Mouse (Mus musculus): ENCODE results near the gene 4930516K23Rik. TPM values are rescaled to one million over a fixed set of nuclear protein-coding genes. Genes with fewer than 3 reads are reported as not detected.

The 4930516K23Rik gene
- polyA plus RNA-seq (2015; fragmentation: Nextera tagmentation; extraction: Ambion mirVana) = 0.03 and 0.12 TPM in 2 replicates

DNA sequence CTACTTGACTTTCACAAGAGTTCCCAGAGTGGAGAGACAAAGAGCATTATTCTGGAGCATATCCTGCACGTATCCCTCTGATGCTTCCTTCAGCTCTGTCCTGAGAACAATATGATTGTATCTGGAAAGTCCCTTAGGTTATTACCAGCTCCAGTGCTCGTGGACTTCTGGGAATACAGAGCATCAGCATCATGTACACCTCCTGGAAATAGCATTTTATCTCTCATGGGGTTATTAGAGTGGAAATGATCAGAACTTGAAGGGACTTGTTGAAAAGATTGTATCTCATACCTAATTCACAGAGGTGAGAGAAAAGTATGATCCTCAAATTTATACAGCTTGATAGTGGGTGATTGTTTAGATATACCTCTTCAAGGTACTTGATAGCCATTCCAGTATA lies at the start of gene 4930516K23Rik:
Gene 4930516K23Rik, minus strand, starts transcription at position 101 of the 400 bp plus-strand sequence.
- Histone ChIP-seq H3K27me3 (no peaks in the 10 kb centered on the region), H3K9me3 (replicated peaks) (no peaks in the 10 kb centered on the region), H3K27ac (replicated peaks) (no peak within 1 kb of the TSS), H3K4me2 (replicated peaks) (no peak within 1 kb of the TSS), H3K4me1 (no peaks in the 10 kb centered on the region), H3K4me3 (replicated peaks) (no peak within 1 kb of the TSS), H3K9ac (no peak within 1 kb of the TSS), H3K36me3 (no peaks in the 10 kb centered on the region)
- no peak for ATAC-seq (ENCODE audit: insufficient number of reproducible peaks, low FRiP score, low TSS enrichment, low read depth)
- 40% methylated on average over 2 of the region's 2 CpGs for WGBS

DNA sequence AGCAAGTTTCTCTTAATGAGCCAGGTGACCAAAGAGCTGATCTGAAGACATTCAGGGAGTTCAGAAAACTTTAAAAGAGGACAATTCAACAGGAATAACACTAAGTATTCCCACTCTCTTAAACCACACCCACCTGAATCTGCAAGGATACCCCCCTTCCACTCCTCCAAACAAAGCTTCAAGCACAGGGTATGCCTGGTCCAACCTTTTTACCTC lies 43.4 kb upstream of the 4930516K23Rik start, which contains the start of gene Olfr646:
Gene Olfr646, plus strand, starts transcription at position 117 of the 216 bp plus-strand sequence.
- H3K4me1 ChIP-seq = no peaks in the 10 kb centered on the region
- H3K4me2 ChIP-seq (replicated peaks) = no peak within 1 kb of the TSS
- H3K9ac ChIP-seq = no peak within 1 kb of the TSS
- no peak within 1 kb of the TSS for H3K27ac ChIP-seq (replicated peaks)
- no peak for ATAC-seq (ENCODE audit: insufficient number of reproducible peaks, low FRiP score, low TSS enrichment, low read depth)
- H3K9me3 ChIP-seq (replicated peaks) = no peaks in the 10 kb centered on the region
- H3K4me3 ChIP-seq (replicated peaks) = no peak within 1 kb of the TSS
- no peaks in the 10 kb centered on the region for H3K36me3 ChIP-seq
- no peaks in the 10 kb centered on the region for H3K27me3 ChIP-seq

DNA sequence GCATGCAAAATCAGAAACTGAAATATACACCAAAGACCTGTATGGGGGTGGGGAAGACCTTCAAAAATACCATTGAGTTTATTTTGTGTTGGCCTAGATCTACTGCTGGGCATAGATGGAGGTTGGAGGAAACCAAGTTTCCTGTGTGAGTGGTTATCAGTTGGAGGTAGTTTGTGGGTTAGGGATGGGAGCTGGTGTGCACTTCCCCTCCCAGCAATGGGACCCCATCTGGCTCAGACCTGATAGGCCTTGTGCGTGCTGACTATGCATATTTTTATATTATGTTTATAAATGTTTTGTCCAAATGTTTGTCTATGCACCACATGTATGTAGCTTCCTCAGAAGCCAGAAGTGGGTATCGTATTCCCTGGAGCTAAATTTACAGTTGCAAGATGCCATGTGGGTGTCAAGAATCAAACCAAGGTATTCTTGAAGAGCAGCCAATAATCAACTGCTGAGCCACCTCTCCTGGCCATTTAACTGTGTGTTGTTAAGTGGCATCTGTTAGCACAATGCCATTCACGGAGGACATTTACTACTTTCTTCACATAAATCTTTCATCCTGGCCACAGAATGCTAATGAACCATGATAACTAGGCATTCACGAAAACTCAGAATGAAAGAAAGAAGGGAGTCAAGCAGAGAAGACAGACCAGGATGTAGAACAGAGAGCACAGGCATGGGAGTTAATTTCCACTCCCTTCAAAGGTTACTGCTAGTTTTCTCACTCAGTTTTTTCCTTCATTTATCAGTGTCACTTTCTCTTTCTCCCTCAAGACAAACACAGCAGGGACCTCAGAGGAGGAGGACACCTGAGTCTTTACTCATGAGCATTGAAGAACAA lies 42.9 kb upstream of the 4930516K23Rik start:
- Histone ChIP-seq H3K27ac (replicated peaks) (no peak overlapping the region), H3K4me3 (replicated peaks) (no peak overlapping the region), H3K9me3 (replicated peaks) (no peaks in the 10 kb centered on the region), H3K4me1 (no peaks in the 10 kb centered on the region), H3K4me2 (replicated peaks) (no peak overlapping the region), H3K9ac (no peak overlapping the region), H3K27me3 (no peaks in the 10 kb centered on the region), H3K36me3 (no peaks in the 10 kb centered on the region)
- 73% methylated on average over 4 of the region's 4 CpGs for WGBS
- no peak for ATAC-seq (ENCODE audit: insufficient number of reproducible peaks, low FRiP score, low TSS enrichment, low read depth)

DNA sequence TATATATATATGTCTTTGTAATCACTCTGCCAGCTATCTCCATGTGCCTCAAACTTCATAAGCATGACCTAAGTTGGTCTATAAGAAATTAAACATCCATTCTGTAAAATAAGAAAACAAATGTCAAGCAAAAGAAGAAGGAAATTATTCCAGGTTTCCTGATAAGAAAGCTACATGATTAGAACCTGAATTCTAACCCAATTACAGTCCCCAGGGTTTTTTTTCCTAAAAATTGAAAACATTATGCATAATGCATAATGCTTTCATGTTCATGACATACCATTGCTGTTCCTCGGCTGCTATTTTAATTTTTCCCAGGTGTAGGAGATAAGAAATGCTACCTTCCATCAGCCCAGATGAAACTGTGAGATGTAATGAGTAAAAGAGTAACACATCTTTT lies 24.1 kb upstream of the 4930516K23Rik start, which contains the start of gene Olfr645:
Gene Olfr645, minus strand, starts transcription at position 101 of the 400 bp plus-strand sequence.
- ATAC-seq (ENCODE audit: insufficient number of reproducible peaks, low FRiP score, low TSS enrichment, low read depth) = no peak
- H3K36me3 ChIP-seq = no peaks in the 10 kb centered on the region
- no peak within 1 kb of the TSS for H3K4me3 ChIP-seq (replicated peaks)
- no peak within 1 kb of the TSS for H3K4me2 ChIP-seq (replicated peaks)
- 46% methylated on average over 1 of the region's 1 CpGs for WGBS
- no peak within 1 kb of the TSS for H3K9ac ChIP-seq
- no peak within 1 kb of the TSS for H3K27ac ChIP-seq (replicated peaks)
- H3K4me1 ChIP-seq = no peaks in the 10 kb centered on the region
- no peaks in the 10 kb centered on the region for H3K9me3 ChIP-seq (replicated peaks)
- no peaks in the 10 kb centered on the region for H3K27me3 ChIP-seq

DNA sequence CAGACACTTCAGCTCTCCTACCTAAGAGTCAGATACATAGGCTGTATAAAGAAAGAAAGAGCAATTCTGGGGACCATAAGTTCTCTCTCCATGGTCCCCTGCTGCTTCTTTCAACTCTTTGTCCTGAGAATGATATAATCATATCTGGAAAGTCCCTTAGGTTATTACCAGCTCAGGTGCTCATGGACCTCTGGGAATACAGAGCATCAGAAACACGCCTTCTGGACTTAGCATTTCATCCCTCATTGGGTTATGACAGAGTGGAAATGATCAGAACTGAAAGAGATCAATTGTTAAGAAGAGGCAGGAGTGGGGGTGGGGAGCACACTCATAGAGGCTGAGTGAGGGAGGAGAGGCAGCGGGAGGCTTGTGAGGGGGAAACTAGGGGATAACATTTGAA lies 10.5 kb upstream of the 4930516K23Rik start, which contains the start of gene Olfr644:
Gene Olfr644, minus strand, starts transcription at position 101 of the 400 bp plus-strand sequence.
- Histone ChIP-seq H3K9me3 (replicated peaks) (no peaks in the 10 kb centered on the region), H3K27ac (replicated peaks) (no peak within 1 kb of the TSS), H3K4me1 (no peaks in the 10 kb centered on the region), H3K9ac (no peak within 1 kb of the TSS), H3K4me3 (replicated peaks) (no peak within 1 kb of the TSS), H3K27me3 (no peaks in the 10 kb centered on the region), H3K36me3 (no peaks in the 10 kb centered on the region), H3K4me2 (replicated peaks) (no peak within 1 kb of the TSS)
- 62% methylated on average over 2 of the region's 2 CpGs for WGBS
- ATAC-seq (ENCODE audit: insufficient number of reproducible peaks, low FRiP score, low TSS enrichment, low read depth) = no peak

DNA sequence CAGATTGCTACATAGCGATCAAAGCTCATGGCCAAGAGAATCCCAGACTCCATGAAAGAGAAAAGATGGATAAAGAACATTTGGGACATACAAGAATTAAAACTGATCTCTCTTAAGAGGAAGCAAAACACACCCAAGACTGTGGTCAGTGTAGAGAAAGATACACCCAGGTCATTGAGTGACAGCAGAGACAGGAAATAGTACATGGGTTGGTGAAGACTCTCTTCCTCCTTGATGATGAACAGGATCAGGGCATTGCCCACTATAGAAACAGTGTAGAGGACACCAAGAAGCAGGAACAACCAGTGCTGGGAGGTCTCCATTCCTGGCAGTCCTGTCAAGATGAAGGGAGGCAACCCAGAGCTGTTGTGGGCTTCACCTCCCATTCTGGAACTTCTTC lies 2.0 kb downstream of the 4930516K23Rik start:
- Histone ChIP-seq H3K9ac (no peak overlapping the region), H3K27me3 (no peaks in the 10 kb centered on the region), H3K4me3 (replicated peaks) (no peak overlapping the region), H3K4me1 (no peaks in the 10 kb centered on the region), H3K27ac (replicated peaks) (no peak overlapping the region), H3K4me2 (replicated peaks) (no peak overlapping the region), H3K36me3 (no peaks in the 10 kb centered on the region), H3K9me3 (replicated peaks) (no peaks in the 10 kb centered on the region)
- WGBS = 77% methylated on average over 1 of the region's 1 CpGs
- no peak for ATAC-seq (ENCODE audit: insufficient number of reproducible peaks, low FRiP score, low TSS enrichment, low read depth)

DNA sequence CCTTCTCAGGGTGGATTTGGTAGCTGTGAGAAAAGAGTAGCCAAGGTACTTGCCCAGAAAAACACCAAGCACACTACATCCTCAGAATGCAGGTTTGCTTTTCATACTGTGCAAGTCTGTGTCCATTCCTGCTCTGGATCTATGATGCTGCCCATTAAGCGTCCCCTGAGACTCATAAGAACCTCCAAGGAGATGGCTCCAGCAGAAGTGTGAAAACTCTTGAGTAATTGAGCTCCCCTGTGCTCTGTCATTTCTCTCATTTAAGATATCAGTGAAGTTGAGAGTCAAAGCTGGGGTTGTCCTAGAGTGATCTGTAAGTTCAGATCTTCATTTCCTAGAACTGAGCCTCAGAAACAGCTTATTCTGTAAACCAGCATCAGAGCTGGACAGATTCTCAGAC lies 8.7 kb downstream of the 4930516K23Rik start, which contains the start of gene Olfr642:
Gene Olfr642, minus strand, starts transcription at position 101 of the 400 bp plus-strand sequence.
- no peak for ATAC-seq (ENCODE audit: insufficient number of reproducible peaks, low FRiP score, low TSS enrichment, low read depth)
- no peaks in the 10 kb centered on the region for H3K9me3 ChIP-seq (replicated peaks)
- H3K4me2 ChIP-seq (replicated peaks) = no peak within 1 kb of the TSS
- WGBS = 55% methylated on average over 1 of the region's 1 CpGs
- no peaks in the 10 kb centered on the region for H3K36me3 ChIP-seq
- H3K27me3 ChIP-seq = no peaks in the 10 kb centered on the region
- no peaks in the 10 kb centered on the region for H3K4me1 ChIP-seq
- H3K4me3 ChIP-seq (replicated peaks) = no peak within 1 kb of the TSS
- no peak within 1 kb of the TSS for H3K27ac ChIP-seq (replicated peaks)
- no peak within 1 kb of the TSS for H3K9ac ChIP-seq

DNA sequence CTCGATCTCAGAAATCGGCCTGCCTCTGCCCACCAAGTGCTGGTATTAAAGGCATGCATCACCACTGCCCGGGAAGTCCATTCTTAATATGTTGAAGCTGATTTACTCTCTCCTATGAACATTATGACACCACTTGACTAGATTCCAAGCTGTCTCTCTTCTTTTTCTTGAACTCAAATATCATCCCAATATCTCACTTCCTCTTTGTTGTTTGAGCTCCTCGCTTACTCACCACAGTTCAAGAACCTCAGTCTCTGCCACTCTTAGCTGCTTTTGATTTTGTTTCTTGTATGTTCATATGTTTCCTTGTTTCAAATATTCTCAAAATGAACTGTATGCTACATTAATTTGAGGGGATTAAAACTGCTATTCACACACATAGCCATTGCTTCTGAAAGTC lies 10.5 kb downstream of the 4930516K23Rik start:
- Histone ChIP-seq H3K9ac (no peak overlapping the region), H3K4me3 (replicated peaks) (no peak overlapping the region), H3K36me3 (no peaks in the 10 kb centered on the region), H3K27ac (replicated peaks) (no peak overlapping the region), H3K4me2 (replicated peaks) (no peak overlapping the region), H3K27me3 (no peaks in the 10 kb centered on the region), H3K4me1 (no peaks in the 10 kb centered on the region), H3K9me3 (replicated peaks) (no peaks in the 10 kb centered on the region)
- 90% methylated on average over 4 of the region's 4 CpGs for WGBS
- no peak for ATAC-seq (ENCODE audit: insufficient number of reproducible peaks, low FRiP score, low TSS enrichment, low read depth)

DNA sequence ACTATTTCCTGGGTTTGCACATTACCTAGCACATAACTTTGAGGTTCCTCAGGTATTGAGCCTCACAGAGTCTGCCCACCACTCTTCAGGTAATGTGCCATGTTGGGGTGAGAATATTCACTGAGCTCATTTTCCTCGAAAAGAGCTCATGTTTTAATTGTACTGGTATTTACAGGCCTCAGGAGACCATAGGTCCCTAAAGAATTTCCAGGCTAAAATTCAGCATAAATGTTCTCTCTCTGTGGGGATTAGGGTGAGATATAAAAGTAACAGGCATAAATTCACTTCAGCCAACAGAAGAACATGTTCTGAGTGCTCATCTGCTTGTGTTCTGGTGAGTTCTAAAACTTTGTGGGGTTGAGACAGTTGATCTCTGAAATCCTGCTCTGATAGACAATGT lies 26.1 kb downstream of the 4930516K23Rik start, which contains the start of gene Olfr641:
Gene Olfr641, plus strand, starts transcription at position 301 of the 400 bp plus-strand sequence.
- Histone ChIP-seq H3K4me2 (replicated peaks) (no peak within 1 kb of the TSS), H3K27ac (replicated peaks) (no peak within 1 kb of the TSS), H3K36me3 (no peaks in the 10 kb centered on the region), H3K4me1 (no peaks in the 10 kb centered on the region), H3K9me3 (replicated peaks) (no peaks in the 10 kb centered on the region), H3K4me3 (replicated peaks) (no peak within 1 kb of the TSS), H3K27me3 (no peaks in the 10 kb centered on the region), H3K9ac (no peak within 1 kb of the TSS)
- ATAC-seq (ENCODE audit: insufficient number of reproducible peaks, low FRiP score, low TSS enrichment, low read depth) = no peak
- 48% methylated on average over 1 of the region's 1 CpGs for WGBS

DNA sequence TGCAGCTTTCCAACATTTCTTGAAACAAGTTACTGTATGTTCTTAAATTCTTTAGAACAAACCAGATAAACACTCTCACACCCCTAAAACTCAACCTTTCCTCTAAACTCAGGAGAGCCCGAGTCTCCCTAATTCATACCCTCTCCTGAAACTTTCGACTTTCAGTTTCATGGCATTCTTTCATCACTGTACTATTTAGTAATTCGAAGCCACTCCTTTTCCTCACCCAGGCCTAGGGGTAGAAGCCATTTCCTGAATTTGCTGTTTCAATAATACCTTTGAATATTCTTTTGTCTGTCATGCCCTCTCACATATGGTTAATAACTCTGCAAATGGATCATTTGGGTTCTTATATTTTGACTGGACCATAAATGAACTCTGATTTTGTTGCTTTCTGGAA lies 34.3 kb downstream of the 4930516K23Rik start:
- no peaks in the 10 kb centered on the region for H3K27me3 ChIP-seq
- H3K4me1 ChIP-seq = no peaks in the 10 kb centered on the region
- H3K27ac ChIP-seq (replicated peaks) = no peak overlapping the region
- ATAC-seq (ENCODE audit: insufficient number of reproducible peaks, low FRiP score, low TSS enrichment, low read depth) = no peak
- H3K4me3 ChIP-seq (replicated peaks) = no peak overlapping the region
- H3K4me2 ChIP-seq (replicated peaks) = no peak overlapping the region
- WGBS = 72% methylated on average over 3 of the region's 3 CpGs
- H3K9ac ChIP-seq = no peak overlapping the region
- H3K9me3 ChIP-seq (replicated peaks) = no peaks in the 10 kb centered on the region
- no peaks in the 10 kb centered on the region for H3K36me3 ChIP-seq

DNA sequence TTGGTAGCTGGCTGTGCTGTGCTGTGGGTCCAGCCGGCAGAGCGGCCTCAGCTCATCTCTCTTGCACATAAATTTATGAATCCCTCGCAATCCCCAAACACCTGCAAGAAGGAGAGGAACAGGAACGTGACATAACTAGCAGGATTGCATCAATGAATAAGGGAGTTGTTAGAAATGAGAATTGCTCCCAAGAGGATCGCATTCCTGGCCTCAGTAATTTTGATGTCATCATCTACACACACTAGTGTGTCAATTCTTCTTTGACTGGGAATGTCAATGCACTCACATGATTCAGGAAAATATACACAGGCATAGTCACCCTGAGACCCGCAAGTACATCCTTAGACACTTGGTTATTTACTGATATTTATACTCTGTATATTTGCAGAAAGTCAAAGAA lies 35.8 kb downstream of the 4930516K23Rik start, which contains the start of gene Olfr640:
Gene Olfr640, minus strand, starts transcription at position 101 of the 400 bp plus-strand sequence.
- no peak within 1 kb of the TSS for H3K9ac ChIP-seq
- no peak within 1 kb of the TSS for H3K4me3 ChIP-seq (replicated peaks)
- no peaks in the 10 kb centered on the region for H3K9me3 ChIP-seq (replicated peaks)
- H3K4me2 ChIP-seq (replicated peaks) = no peak within 1 kb of the TSS
- no peaks in the 10 kb centered on the region for H3K36me3 ChIP-seq
- 78% methylated on average over 6 of the region's 6 CpGs for WGBS
- H3K27me3 ChIP-seq = no peaks in the 10 kb centered on the region
- ATAC-seq (ENCODE audit: insufficient number of reproducible peaks, low FRiP score, low TSS enrichment, low read depth) = no peak
- no peaks in the 10 kb centered on the region for H3K4me1 ChIP-seq
- no peak within 1 kb of the TSS for H3K27ac ChIP-seq (replicated peaks)

DNA sequence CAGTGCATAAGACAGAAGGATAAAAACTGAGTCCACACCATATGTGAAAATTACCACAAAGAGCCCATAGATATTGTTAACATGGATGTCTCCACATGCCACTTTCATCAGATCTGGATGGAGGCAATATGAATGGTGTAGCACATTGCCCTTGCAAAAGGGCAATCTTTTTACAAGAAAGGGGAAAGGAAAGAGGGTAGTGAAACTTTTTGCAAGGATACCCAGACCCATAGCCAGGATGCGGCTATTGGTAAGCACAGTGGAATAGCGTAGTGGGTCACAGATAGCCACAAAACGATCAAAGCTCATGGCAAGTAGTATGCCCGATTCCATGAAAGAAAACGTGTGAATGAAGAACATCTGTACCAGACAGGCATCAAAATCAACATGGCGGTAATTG lies 39.6 kb downstream of the 4930516K23Rik start:
- H3K27me3 ChIP-seq = no peaks in the 10 kb centered on the region
- H3K4me2 ChIP-seq (replicated peaks) = no peak overlapping the region
- no peak overlapping the region for H3K4me3 ChIP-seq (replicated peaks)
- no peak for ATAC-seq (ENCODE audit: insufficient number of reproducible peaks, low FRiP score, low TSS enrichment, low read depth)
- H3K4me1 ChIP-seq = no peaks in the 10 kb centered on the region
- no peak overlapping the region for H3K9ac ChIP-seq
- 88% methylated on average over 6 of the region's 6 CpGs for WGBS
- H3K9me3 ChIP-seq (replicated peaks) = no peaks in the 10 kb centered on the region
- no peak overlapping the region for H3K27ac ChIP-seq (replicated peaks)
- H3K36me3 ChIP-seq = no peaks in the 10 kb centered on the region

Data from embryonic facial prominence, embryonic 15.5 days (tissue).